Mouse (Mus musculus) cerebellum, adult (tissue): ENCODE measurements around the gene Secisbp2.

Experiments used
- ATAC-seq: cut with Nextera tagmentation; 2 replicates; pipeline ENCODE4 v1.9.2; 2017; ENCODE audit warnings: mild to moderate bottlenecking, moderate library complexity, mixed read lengths; ENCODE audit not compliant: insufficient number of reproducible peaks, low FRiP score, low TSS enrichment

Gene Secisbp2

DNA sequence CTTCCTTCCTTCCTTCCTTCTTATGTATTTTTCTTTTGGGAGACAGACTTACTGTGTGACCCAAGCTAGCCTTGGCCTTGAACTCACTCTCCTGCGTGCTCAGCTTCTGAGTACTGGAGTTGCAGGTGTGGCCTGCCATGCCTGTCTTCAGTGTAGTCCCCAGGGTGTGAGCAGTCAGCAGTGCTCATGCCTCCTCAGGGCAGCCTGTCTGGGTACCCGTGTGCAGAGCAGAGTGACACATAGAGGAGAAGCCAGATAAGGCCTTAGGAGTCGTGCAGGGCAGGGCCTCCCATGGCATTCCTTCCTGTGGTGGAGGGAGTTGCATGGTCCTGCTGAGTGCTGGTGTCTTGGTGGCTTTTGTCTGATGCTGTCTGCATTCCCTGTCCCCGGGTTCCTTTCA, 27.8 kb downstream of the Secisbp2 start:
- no peak for ATAC-seq

DNA sequence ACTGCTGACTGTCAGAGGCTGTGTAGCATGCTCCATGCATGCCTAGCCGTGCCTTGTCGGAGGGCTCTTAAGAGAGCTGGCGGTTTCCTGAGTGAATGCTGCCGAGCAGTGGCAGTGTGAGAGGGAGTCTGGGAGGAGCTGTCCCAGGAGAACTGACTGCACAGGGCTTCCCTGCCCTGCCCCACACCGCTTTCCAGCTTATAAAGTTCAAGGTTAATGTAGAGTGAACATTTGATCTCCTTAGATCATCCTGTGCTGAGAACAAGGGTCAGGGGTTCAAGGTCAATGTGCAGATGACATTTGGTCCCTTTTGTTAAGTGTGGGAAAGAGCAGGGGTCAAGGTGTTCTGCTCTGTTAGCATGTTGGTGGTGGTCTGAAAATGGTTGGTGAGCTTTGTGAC, 29.6 kb downstream of the Secisbp2 start:
- ATAC-seq, result no peak

GRCm38 (mm10) chr13:51681634-51682033, 30.1 kb downstream of the Secisbp2 start:
- ATAC-seq, result no peak

DNA sequence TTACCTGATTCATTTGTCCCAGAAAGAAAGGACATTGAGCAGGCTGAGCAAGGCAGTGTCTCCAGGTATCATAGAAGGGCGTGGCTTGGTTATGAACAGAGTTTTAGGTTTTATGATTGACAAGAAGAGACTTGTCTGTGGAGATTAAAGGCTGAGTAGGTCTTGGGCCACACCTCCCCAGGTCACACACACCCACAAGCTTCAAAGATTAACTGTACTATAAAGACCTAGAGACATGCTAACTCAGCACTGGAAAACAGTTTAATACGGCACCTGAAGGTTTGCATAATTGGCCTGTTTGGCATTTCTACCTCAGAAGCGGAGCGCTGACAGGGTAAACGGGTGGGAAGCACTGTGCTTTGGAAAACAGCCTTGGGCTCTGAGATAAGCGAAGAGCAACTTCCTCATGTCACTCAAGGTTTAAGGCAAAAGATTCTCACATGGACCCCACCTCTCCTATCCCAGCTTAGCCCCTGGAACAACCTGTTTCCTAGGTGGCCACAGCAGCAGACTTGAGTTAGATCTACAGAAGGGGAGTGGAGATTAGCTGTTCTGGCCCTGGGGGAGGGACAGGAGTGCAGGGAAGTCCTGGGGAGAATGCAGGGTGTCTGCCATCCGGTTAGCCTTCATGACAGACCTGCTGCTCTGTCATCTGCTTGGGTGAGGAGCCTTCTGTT, 33.9 kb downstream of the Secisbp2 start:
- no peak for ATAC-seq

DNA sequence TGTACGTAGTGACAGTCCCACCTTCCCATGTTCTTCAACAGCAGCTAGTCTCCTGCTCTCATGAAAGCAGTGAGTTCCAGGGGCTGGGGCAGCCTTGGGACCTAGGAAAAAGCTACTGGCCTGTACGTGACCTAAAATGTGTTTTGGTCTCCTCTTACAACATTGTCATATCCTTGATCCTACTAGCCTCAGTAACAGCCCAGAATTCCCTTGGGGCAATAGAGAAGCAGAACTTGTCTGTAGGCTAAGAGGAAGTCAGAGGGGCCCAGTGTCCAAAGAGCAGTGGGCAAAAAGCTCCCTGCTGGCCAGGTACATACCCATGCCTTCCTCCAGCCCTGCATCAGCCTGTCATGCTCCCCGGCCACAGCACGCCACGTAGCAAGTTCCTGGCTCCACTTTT, 35.5 kb downstream of the Secisbp2 start:
- ATAC-seq, result no peak

GRCm38 (mm10) chr13:51688688-51689087, 37.2 kb downstream of the Secisbp2 start:
- ATAC-seq, result no peak

DNA sequence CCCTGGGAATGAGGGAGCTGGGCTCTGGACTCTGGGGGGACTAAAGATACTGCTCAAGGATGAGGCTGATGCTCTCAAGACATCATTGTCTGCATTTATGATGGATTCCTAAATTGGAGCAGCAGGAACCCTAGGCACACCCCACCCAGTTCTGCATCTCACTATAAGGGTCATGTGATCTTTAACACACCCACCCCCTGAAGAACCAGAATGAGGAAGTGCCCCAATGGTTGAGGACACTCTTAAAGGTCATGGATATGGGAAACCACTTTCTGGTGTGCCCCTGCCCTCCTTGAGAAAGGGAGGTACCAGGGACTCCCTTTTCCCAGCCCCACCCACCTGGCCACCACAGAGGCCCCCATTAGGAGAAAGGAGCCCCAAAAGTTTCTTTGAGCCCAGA, 45.0 kb downstream of the Secisbp2 start:
- ATAC-seq, result no peak

DNA sequence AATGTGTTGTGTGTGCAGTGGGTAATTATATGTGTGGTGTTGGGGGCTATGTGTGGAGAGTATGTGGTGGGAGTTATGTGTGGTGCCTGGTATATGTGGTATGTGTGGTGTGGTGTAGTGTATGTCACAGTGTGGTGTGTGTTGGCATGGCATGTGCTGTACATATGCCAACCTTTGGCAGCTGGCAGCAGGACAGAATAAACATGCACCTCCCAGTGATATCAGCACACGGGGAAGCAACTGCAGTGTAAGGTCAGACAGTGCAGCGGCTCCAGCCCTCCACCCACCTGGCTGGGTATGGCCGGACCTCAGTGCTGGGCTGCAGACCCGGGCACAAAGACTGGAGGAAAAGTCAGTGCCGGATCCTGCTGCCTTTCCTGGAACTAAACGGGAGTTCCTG, 46.0 kb downstream of the Secisbp2 start:
- ATAC-seq, result no peak

DNA sequence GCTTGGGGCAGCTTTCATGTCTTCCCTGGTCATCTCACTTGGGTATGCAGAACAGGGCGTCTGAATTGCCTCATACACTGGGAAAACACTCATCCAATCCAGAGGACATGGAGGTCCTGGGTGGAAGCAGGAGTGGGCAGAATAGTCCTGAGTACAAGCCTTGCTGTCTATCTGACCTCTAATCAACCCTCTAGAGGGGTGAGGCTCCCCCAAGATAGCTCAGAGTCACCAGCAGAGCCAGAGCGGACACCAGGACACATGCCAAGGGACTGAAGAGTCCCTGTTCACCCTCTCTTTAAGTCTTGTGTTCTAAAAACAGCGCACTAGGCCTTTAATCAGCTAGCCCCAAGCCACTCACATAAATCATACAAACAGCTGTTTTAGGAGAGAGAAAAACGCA, 46.4 kb downstream of the Secisbp2 start:
- ATAC-seq, result no peak

DNA sequence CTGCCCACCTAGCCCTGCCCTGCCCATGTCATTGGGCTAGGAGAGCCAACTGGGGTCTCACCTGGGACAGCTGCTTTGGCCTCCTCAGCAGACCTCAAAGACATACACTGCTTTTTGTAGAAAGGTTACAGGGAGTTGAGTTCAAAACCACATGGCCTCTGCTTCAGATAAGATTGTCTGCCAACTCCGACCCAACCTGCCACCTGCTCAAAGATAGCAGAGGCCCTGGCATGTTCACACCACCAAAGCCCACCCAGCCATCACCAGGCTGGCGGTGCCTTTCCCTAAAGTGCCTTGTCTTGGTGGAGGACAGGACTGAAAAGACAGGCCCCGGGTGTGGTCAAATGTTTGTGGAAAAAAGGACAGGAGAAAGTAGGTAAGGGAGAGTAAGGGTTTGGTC, 46.8 kb downstream of the Secisbp2 start:
- ATAC-seq, result no peak

- ATAC-seq, result no peak
These were observed 52.4 kb downstream of the Secisbp2 start for GRCm38 (mm10) chr13:51703893-51704292.

DNA sequence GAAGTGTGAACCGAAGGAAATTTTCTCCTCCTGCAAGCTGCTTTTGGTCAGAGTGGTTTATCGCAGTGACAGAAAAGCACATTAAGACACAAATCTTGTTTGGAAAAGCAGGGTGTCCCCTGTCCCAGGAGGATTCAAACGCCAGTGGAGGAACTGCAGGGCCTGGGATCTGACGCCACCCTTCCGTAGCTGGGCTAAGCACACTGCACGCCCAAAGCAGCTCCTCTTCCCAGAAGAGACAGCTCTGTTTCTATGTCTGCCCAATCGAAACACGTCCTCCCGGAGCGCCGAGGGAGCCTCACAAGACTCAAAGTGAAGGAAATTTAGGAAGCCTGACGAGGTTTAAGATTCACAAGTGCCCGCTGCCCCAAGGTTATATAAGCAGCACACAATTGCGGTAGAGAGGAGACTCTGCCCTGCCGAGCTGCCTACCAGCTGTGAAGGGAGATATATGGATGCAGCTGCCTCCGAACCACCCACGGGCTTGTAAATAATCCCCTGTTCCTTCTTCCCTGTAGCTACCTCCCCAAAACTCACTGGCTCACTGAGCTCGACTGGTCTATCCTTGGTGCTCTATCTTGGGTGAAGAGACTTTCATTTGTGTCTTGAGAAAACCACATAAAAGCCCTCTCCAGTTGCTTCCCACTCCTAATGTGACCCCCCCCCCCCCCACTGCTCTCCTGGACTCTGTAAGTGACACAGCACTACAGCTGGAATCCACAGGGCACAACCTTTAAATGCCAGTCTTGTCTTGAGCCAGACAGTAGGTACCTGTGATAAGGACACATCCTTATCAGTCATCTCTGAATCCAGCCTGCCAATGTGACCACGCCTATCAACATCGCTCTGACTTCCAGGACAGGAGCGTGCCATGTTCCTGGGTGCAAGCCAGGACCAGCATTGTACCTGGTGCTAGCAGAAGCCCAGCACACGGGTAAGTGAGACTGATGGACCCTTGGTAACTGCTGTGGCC, 54.7 kb downstream of the Secisbp2 start:
- no peak for ATAC-seq

DNA sequence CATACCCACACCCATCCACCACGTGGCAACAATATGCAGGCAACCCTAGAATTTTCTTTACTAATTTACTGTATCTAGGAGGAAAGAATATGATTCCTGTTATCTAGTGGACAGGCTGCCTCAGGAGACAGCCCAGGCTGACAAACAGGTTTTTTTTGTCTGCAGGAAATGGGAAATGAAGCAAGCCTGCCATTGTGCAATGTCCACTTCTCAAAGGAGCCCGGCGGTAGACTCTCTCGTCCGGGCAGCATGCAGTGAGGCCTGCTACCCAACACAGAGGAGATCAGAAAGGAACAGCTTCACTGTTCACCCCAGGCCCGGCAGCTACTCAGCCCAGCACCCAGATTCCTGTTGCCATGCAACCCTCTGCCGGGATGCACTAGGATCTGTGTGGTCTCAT, 59.2 kb downstream of the Secisbp2 start:
- ATAC-seq, result no peak

- ATAC-seq, result no peak
These were observed 60.5 kb downstream of the Secisbp2 start for GRCm38 (mm10) chr13:51712022-51712421.

DNA sequence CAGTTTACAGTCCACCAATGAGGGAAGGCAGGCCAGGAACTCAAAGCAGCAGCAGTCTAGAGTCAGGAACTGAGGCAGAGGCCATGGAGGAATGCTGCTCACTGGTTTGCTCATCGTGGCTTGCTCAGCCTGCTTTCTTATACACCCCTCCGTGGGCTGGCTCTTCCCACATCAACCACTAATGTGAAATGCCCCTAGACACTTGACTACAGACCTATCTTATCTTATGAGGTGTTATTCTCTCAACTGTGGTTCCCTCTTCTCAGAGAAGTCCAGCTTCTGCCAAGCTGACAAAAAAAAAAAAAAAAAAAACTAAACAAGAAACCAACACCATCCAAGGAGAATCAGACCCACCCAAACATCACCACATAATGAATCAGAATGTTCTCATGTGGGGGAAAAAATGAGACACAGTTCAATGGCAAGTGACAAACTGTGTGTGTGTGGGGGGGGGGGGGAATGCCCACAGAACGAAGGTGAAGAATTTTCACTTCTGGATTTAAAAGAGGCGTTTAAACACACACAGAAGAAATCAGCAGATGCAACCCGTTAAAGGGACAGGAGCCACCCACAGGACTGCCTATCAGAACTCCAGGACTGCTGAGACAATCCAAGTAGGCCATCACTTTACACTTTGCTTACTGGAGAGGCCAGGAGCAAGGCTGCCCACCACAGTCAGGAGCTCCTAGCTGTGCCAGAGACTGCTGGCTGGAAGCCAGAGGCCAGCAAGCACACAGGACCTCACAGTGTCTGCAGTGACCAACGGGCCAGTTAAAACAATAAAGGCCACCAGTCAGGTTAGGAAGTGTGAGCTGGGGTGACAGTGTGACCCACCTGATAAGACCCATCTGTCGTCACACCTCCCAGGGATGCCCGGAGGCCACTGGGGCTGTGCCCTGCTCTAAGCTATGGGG, 65.1 kb downstream of the Secisbp2 start:
- peak; percentile 65 for ATAC-seq

- no peak for ATAC-seq
These were observed 67.8 kb downstream of the Secisbp2 start for GRCm38 (mm10) chr13:51719256-51719655.

DNA sequence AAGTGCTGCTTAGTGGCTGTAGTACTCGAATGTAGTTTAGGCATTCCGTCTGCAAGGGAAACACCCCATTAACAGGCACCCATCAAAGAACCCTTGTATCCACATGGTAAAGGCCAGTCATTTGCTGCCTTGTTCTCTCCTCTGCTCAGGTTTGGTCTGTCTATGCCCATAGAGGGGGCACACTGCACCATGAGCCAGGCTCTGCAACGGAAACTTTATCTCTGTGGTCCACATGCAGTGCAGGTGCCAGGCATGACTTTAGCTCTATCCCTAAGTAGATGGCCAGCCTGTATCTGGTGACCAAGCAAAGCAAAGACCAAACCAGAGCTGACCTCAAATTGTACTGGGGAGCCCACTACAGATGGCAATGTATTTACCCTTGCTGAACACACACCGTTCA, 69.1 kb downstream of the Secisbp2 start:
- ATAC-seq, result no peak

DNA sequence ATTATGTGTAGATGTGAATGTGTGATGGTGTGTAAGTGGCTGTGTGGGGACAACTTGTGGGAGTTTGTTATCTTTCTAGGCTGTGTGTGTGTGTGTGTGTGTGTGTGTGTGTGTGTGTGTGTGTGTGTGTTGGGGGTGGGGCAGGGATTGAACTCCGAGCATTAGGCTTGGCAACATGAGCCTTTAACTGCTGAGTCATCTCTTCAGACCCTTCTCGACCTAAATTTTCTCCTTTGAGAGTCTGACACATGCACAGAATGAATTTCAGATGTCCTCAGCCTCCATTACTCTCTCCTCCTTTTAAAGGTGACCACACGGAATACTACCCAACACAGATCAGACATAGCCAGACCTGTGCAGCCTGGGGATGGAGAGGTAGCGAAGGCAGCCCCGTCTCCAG, 71.6 kb downstream of the Secisbp2 start:
- no peak for ATAC-seq

DNA sequence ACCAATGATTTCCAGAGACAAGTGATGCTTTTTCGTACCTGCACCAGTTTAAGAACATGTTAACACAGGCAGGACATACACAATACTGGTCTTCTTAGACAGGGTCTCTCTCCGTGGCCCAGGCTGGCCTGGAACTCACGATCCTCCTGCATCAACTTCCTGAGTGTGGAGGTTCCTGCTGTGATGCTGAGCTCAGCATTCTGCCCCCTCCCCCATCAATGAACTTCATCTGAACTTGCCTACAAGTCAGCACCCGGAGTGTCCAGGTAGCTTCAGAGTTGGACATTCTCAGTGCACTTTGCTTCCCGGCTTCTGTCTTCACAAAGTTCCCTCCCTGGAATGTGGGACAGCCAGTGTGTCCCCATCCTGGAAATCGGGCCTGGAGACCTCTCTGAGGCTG, 73.1 kb downstream of the Secisbp2 start:
- ATAC-seq, result no peak

DNA sequence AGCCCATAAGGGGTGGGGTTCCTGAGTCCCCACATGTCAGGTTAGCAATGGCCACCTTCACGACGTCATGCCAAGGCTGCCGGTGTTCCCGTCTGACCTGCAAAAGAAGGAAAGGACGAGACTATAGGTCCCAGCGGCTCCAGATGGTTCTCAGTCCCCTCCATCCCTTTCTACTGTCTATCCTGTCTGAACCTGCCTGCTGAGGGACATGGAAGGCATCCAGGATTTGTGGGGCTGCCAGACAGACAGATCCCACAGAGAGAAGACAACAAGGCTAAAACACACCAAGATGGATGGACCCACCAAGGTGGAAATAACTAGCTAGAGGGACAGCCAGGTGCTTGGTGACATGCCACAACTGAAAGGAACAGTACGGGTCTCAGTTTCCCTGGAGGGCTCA, 73.9 kb downstream of the Secisbp2 start:
- ATAC-seq, result no peak
